Mouse (Mus musculus): ENCODE results near the gene Zbtb20.

DNA sequence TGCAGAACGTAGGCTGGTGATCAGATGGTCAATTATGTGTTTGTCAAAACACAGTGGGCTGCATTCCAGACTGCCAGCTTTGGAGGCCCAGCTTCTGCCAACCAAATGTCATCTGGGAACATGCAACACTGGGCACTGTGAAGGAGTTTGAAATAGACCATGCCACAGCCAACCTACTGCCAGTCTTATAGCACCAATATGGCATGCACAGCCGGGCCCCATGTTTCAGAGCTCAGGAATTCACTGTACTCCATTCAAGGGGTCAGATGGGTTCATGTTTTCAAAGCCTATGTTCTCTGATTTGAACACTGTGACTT is 591.0 kb downstream of the Zbtb20 start:
- TF ChIP-seq CTCF (IDR thresholded peaks at IDR 0.05; ENCODE audit: low read depth, low read length) (no peak), TAL1 (conservative IDR thresholded peaks at IDR 0.05; ENCODE audit: low read depth, low read length) (no peak), POLR2AphosphoS5 (IDR thresholded peaks at IDR 0.05; ENCODE audit: insufficient replicate concordance, low read depth, low read length) (no peak), GATA1 (IDR thresholded peaks at IDR 0.05; ENCODE audit: borderline replicate concordance, low read length) (no peak), GATA2 (IDR thresholded peaks at IDR 0.05; ENCODE audit: borderline replicate concordance, low read depth, low read length) (no peak)

Measured in G1E (cell line).